Comparison of ENCODE assay signal across 8 mouse cellular contexts in genomic region chr14:102980481-102980880, GRCm38 (mm10). TPM values are rescaled to one million over a fixed set of nuclear protein-coding genes. Genes with fewer than 3 reads are reported as not detected.
DNase-seq lines count a peak whose midpoint lies in the region; ATAC-seq and TF ChIP-seq lines count a peak whose summit lies in the region.

No protein-coding gene starts in this region.

- ATAC-seq in embryonic facial prominence, embryonic 14.5 days (ENCODE audit: low read depth), result no peak
- no peak for ATAC-seq in lung, postnatal 0 days
- no peak for ATAC-seq in granulocyte monocyte progenitor cell, adult 5-6 weeks (replicated peaks; ENCODE audit: poor library complexity, severe bottlenecking)

- peak; percentile 48 for TF ChIP-seq CTCF in lung, postnatal 0 days (IDR thresholded peaks at IDR 0.05)

- no peak for TF ChIP-seq EP300 in lung, postnatal 0 days (IDR thresholded peaks at IDR 0.05)

- peak overlapping the region; percentile 85 for H3K4me2 ChIP-seq in embryonic facial prominence, embryonic 14.5 days (ENCODE audit: low read depth, low read length)
- peak overlapping the region; percentile 66 for H3K4me2 ChIP-seq in lung, postnatal 0 days (replicated peaks; ENCODE audit: low read depth, low read length)

- H3K9ac ChIP-seq in embryonic facial prominence, embryonic 14.5 days (ENCODE audit: low read depth, low read length), result peak overlapping the region; percentile 87
- 0 out of 2 replicates have a peak overlapping the region, but pooled peaks have one; percentile 2 for H3K9ac ChIP-seq in lung, postnatal 0 days (replicated peaks; ENCODE audit: low read depth)

- H3K36me3 ChIP-seq in embryonic facial prominence, embryonic 14.5 days (ENCODE audit: control insufficient read depth, insufficient read depth, low read length), result no peaks in the 10 kb centered on the region
- no peaks in the 10 kb centered on the region for H3K36me3 ChIP-seq in lung, postnatal 0 days (ENCODE audit: insufficient read depth, low read length)

- H3K27ac ChIP-seq in embryonic facial prominence, embryonic 14.5 days (replicated peaks; ENCODE audit: low read depth, low read length), result peak overlapping the region; percentile 91; the same call in 1 of the 2 replicates
- H3K27ac ChIP-seq in lung, postnatal 0 days (ENCODE audit: low read length), result peak overlapping the region; percentile 91; the same call in 1 of the 2 replicates

- no peaks in the 10 kb centered on the region for H3K27me3 ChIP-seq in embryonic facial prominence, embryonic 14.5 days (replicated peaks; ENCODE audit: control insufficient read depth, insufficient read depth, low read length)
- H3K27me3 ChIP-seq in lung, postnatal 0 days (replicated peaks; ENCODE audit: insufficient read depth, low read length), result no peaks in the 10 kb centered on the region; the same call in 1 of the 2 replicates

- peaks cover 14% of the 10 kb centered on the region; the same call in 1 of the 2 replicates for H3K4me1 ChIP-seq in embryonic facial prominence, embryonic 14.5 days (ENCODE audit: control insufficient read depth, insufficient read depth, low read length)
- no peaks in the 10 kb centered on the region; the same call in 1 of the 2 replicates for H3K4me1 ChIP-seq in lung, postnatal 0 days (ENCODE audit: insufficient read depth, low read depth, low read length)

- intact Hi-C loops in heart, postnatal 25 days (cut with DNase I), result loop anchor here (5.0 kb wide), 4 partner anchors 78 to 468 kb away; no protein-coding TSS in a partner anchor

- peak overlapping the region; percentile 78 for H3K4me3 ChIP-seq in embryonic facial prominence, embryonic 14.5 days (ENCODE audit: low read depth, low read length)
- peak overlapping the region; percentile 48 for H3K4me3 ChIP-seq in lung, postnatal 0 days (ENCODE audit: low read depth, low read length)

- no peaks in the 10 kb centered on the region for H3K9me3 ChIP-seq in embryonic facial prominence, embryonic 14.5 days (ENCODE audit: control insufficient read depth, low read length)
- no peaks in the 10 kb centered on the region for H3K9me3 ChIP-seq in lung, postnatal 0 days (ENCODE audit: low read length)

- peak; percentile 82 for DNase-seq in 416B (ENCODE audit: low read depth)
- peak; percentile 42 for DNase-seq in adrenal gland, postnatal 14 days
- DNase-seq in embryonic facial prominence, embryonic 14.5 days (ENCODE audit: low spot score), result peak; percentile 70
- DNase-seq in heart, postnatal 25 days (ENCODE audit: low spot score), result peak; percentile 3
- DNase-seq in kidney, postnatal 4 days, result peak; percentile 53 to 70
- peak; percentile 54 for DNase-seq in lung, postnatal 0 days (ENCODE audit: low spot score)
- DNase-seq in right cerebral cortex, adult 18-20 months, result peak; percentile 17

- WGBS in embryonic facial prominence, embryonic 14.5 days, result 9% methylated on average over 7 of the region's 7 CpGs
- WGBS in lung, postnatal 0 days, result 12% methylated on average over 7 of the region's 7 CpGs

RNA-seq across cellular contexts. Expression of gene Kctd12, which starts 2.0 kb away (rescaled TPM):
- total RNA-seq in adrenal gland, postnatal 14 days (2021), result 53.3 and 64.9 TPM in 2 replicates
- polyA plus RNA-seq in embryonic facial prominence, embryonic 14.5 days (2014; fragmentation: Nextera tagmentation; extraction: Ambion mirVana), result 69.7 and 74.4 TPM in 2 replicates
- total RNA-seq in heart, postnatal 25 days (2021), result 10 to 100 TPM; 20.3 to 23.7 TPM
- 8.2 and 9.7 TPM in 2 replicates for polyA plus RNA-seq in lung, postnatal 0 days (2015; fragmentation: Nextera tagmentation; extraction: Ambion mirVana)
- 49.0 and 63.5 TPM in 2 replicates for total RNA-seq in granulocyte monocyte progenitor cell, adult 5-6 weeks (2014; fragmentation: Nextera tagmentation)
- 63.8 and 64.9 TPM in 2 replicates for total RNA-seq in granulocyte monocyte progenitor cell, adult 5-6 weeks (2017)

Comparison
In these comparisons a context has a peak if more than half of its experiments do, and no peak if none do; other contexts are left out.
1. DNase-seq: peak in every context shown above with its lines; median percentile 82 in 416B; 70 in embryonic facial prominence, embryonic 14.5 days; 62 in kidney, postnatal 4 days; 54 in lung, postnatal 0 days; 42 in adrenal gland, postnatal 14 days; 17 in right cerebral cortex, adult 18-20 months; 3 in heart, postnatal 25 days.